Mouse (Mus musculus) spleen, adult 2 months (tissue): ENCODE results near the gene Uba6.

Experiments used
- CTCF ChIP-seq: fragments of 200-500 bp; IDR thresholded peaks from 2 replicates; pipeline ENCODE4 v1.5.1; 2011; ENCODE audit warnings: mild to moderate bottlenecking, inconsistent platforms; ENCODE audit not compliant: insufficient read depth, insufficient read length, insufficient replicate concordance; ENCODE audit errors: extremely low read depth
- POLR2A ChIP-seq: fragments of 200-500 bp; IDR thresholded peaks from 2 replicates; pipeline ENCODE4 v1.6.1; 2011; ENCODE audit warnings: low read depth, low read length, inconsistent platforms

DNA sequence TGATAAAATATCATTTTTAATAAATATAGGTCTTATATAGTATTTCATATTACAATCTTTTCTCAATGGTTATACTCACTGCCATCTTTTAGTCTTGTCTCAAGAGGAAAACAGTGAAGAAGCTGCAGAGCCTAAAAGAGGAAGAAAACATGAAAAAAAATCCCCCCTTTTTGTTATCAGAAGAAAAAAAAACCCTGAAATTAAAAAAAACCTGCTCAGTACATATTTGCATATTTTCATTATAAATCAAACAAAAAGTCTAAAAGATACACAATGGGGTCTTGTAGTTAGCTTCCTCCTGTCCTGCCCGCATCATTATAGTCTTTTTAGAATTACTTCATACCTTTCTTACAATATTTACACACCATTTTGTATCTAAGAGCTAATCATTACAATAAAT lies 43.9 kb downstream of the Uba6 start:
- TF ChIP-seq POLR2A (no peak), CTCF (no peak)
